Mouse (Mus musculus) heart, adult 2 months (tissue): ENCODE measurements at regions not wholly inside any gene's neighbourhood (a gene's known extent, or its start where the extent isn't known, plus 50 kb on each side); places are given as distances from the start of the nearest gene placed in this dataset.

ENCODE experiments used
- DNase-seq, 2 experiments: peaks; one replicate each; pipeline ENCODE4 v3.0.0; 2021
- H3K27ac ChIP-seq: fragments of 200-600 bp; 2 replicates; pipeline ENCODE4 v1.8.1; 2022
- H3K27me3 ChIP-seq: fragments of 200-500 bp; 2 replicates; pipeline ENCODE4 v1.6.1; 2012; ENCODE audit warnings: mild to moderate bottlenecking, low read length, inconsistent platforms, mixed read lengths; ENCODE audit not compliant: control insufficient read depth, insufficient read depth
- H3K36me3 ChIP-seq: fragments of 200-500 bp; 2 replicates; pipeline ENCODE4 v1.6.1; 2012; ENCODE audit warnings: low read length, inconsistent platforms; ENCODE audit not compliant: control insufficient read depth, insufficient read depth
- H3K4me1 ChIP-seq: fragments of 200-500 bp; 2 replicates; pipeline ENCODE4 v1.6.1; 2011; ENCODE audit warnings: low read length; ENCODE audit not compliant: control insufficient read depth, insufficient read depth
- H3K4me3 ChIP-seq: fragments of 200-600 bp; 2 replicates; pipeline ENCODE4 v1.8.1; 2022
- H3K79me2 ChIP-seq: fragments of 200-500 bp; replicated peaks from 2 replicates; pipeline ENCODE4 v1.6.1; 2012; ENCODE audit warnings: mild to moderate bottlenecking, inconsistent platforms, low read length, moderate library complexity, mixed read lengths; ENCODE audit not compliant: control insufficient read depth, insufficient read depth
- H3K9ac ChIP-seq: fragments of 200-500 bp; 2 replicates; pipeline ENCODE4 v1.6.1; 2012; ENCODE audit warnings: low read depth, mild to moderate bottlenecking, control low read depth, inconsistent platforms, low read length, mixed read lengths
- CTCF ChIP-seq: fragments of 200-600 bp; IDR thresholded peaks from 2 replicates; pipeline ENCODE4 v1.8.1; 2022; ENCODE audit warnings: antibody characterized with exemption, mild to moderate bottlenecking, moderate library complexity
- EP300 ChIP-seq: fragments of 200-500 bp; IDR thresholded peaks from 2 replicates; pipeline ENCODE4 v1.6.1; 2011; ENCODE audit warnings: low read depth, low read length, control low read depth; ENCODE audit not compliant: insufficient read depth
- POLR2A ChIP-seq: fragments of 200-500 bp; IDR thresholded peaks from 2 replicates; pipeline ENCODE4 v1.6.1; 2011; ENCODE audit warnings: mild to moderate bottlenecking, low read depth, low read length, control low read depth; ENCODE audit not compliant: insufficient read depth
- WGBS: fragments of 180-500 bp; shearing (Covaris S2); methylation state at CpG from one replicate; pipeline ENCODE4 v1.1.7; 2018; 5-methylcytosine and 5-hydroxymethylcytosine counted together
- intact Hi-C: fragments of 180-260 bp; cut with DNase I; formaldehyde crosslinking; loops from one replicate; pipeline ENCODE4 v1.15.1; 2025

DNA sequence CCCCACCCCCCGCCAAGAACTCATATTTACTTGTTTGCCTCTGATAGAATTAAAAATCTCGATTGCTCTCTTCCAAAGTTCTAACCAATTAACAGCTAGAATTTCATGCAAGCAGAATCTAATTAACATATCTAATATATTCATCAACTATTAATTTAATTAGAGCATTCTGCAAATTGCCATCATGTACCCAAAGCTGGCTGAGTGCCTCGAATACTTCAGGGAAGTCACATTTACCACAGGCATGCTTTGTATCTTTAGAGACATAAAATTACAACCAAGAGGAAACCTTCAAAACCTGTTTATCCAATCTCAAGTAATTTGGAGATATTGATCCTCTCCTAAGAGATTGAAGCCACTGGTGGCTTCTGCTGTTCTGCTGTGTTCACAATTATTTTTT is 401.6 kb upstream of the Nmur2 start:
- Histone ChIP-seq H3K9ac (no peak overlapping the region), H3K4me1 (no peaks in the 10 kb centered on the region), H3K4me3 (no peak overlapping the region), H3K27me3 (no peaks in the 10 kb centered on the region), H3K36me3 (no peaks in the 10 kb centered on the region), H3K79me2 (no peaks in the 10 kb centered on the region), H3K27ac (no peak overlapping the region)
- DNase-seq = no peak
- TF ChIP-seq EP300 = no peak
- TF ChIP-seq POLR2A = no peak
- no peak for TF ChIP-seq CTCF
- 76% methylated on average over 3 of the region's 3 CpGs for WGBS
- intact Hi-C loops = no loop called here

DNA sequence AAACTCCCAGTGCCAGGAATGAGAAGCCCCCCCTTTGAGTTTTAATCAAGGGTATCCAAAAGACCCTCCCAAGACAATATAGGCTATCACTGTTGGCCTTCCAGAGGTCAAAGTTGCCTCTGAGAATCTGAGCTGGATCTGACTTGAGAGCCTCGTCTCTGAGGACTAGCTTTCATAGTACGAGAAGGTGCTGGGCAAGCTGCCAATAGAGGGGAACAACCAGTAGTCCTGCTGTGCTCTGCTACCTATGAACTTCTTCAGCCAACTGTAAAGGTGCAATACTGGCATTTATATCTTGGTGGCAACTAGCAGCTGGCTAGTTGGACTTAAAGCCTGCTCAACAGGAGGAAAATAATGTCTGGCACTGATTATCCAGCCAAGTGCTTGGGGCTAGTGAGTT is 400.3 kb upstream of the Nmur2 start:
- H3K4me3 ChIP-seq = no peak overlapping the region
- H3K27ac ChIP-seq = no peak overlapping the region
- no peaks in the 10 kb centered on the region for H3K27me3 ChIP-seq
- intact Hi-C loops = no loop called here
- H3K9ac ChIP-seq = no peak overlapping the region
- DNase-seq = no peak
- no peaks in the 10 kb centered on the region for H3K79me2 ChIP-seq
- 7% methylated on average over 2 of the region's 2 CpGs for WGBS
- no peaks in the 10 kb centered on the region for H3K36me3 ChIP-seq
- TF ChIP-seq POLR2A = no peak
- TF ChIP-seq EP300 = no peak
- no peak for TF ChIP-seq CTCF
- no peaks in the 10 kb centered on the region for H3K4me1 ChIP-seq

DNA sequence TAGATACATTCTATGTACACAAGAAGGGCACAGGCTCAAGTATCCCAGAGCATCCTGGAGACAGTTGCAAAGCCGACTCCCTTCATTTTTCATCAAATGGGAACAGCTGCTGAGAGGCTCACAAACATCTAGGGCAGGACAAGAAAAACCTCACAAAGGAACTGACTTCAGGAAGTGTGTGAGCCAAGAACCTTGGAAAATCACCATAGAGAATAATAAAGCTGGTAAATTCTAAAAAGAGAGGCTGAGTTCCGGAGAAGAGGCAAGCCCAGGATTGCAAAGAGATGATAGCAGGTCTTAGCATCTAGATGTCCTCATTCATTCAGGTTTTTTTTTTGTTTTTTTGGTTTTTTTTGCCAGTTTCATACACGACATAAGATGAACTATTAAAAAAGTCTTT is 390.3 kb upstream of the Nmur2 start:
- H3K79me2 ChIP-seq = no peaks in the 10 kb centered on the region
- no peak overlapping the region for H3K4me3 ChIP-seq
- intact Hi-C loops = no loop called here
- no peaks in the 10 kb centered on the region for H3K36me3 ChIP-seq
- no peak for DNase-seq
- no peak for TF ChIP-seq EP300
- TF ChIP-seq CTCF = no peak
- TF ChIP-seq POLR2A = no peak
- H3K27me3 ChIP-seq = no peaks in the 10 kb centered on the region
- 38% methylated on average over 3 of the region's 3 CpGs for WGBS
- H3K9ac ChIP-seq = no peak overlapping the region
- H3K4me1 ChIP-seq = no peaks in the 10 kb centered on the region
- H3K27ac ChIP-seq = no peak overlapping the region

DNA sequence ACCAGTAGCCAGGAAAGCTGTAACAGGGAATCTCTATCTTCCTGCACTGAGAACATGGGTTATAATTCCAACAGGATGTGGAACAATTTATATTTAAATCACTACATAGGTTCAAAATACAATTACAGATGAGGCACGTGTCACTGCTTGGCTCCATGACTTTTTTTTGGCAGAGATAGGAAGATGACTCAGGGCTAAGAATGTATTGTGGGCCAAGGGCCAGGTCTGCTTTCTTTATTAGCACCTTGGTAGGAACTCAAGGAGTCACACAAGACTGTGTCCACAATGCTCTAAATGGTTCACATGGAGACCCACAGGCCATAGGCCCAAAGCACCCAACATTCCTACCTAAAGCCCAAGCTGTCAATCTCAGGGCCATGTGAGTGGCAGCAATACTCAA is 344.0 kb upstream of the Nmur2 start:
- Histone ChIP-seq H3K4me1 (no peaks in the 10 kb centered on the region), H3K27ac (no peak overlapping the region), H3K79me2 (no peaks in the 10 kb centered on the region), H3K36me3 (no peaks in the 10 kb centered on the region), H3K27me3 (no peaks in the 10 kb centered on the region), H3K4me3 (no peak overlapping the region), H3K9ac (no peak overlapping the region)
- DNase-seq = no peak
- intact Hi-C loops = no loop called here
- TF ChIP-seq POLR2A (no peak), EP300 (no peak), CTCF (no peak)
- WGBS = 36% methylated on average over 1 of the region's 1 CpGs

DNA sequence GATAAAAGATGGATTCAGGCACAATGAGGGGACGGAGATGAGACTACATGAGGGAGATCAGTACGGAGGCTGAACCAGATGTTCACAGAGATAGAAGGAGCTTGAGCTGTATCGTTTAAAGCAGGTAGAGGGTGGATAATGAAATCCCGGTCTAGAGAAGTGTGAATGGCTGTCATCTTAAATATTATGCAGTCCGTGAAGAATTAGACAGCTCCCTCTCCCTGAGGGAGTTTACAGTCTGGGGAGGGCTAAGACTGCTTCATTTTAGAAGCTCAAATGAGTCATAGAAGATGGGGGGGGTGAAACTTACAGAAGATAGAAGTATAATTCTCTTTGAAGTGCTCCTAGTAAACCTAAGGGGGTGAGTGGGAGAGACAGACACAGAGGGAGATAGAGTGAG is 336.7 kb upstream of the Nmur2 start:
- Histone ChIP-seq H3K27ac (no peak overlapping the region), H3K9ac (no peak overlapping the region), H3K79me2 (no peaks in the 10 kb centered on the region), H3K36me3 (no peaks in the 10 kb centered on the region), H3K4me1 (no peaks in the 10 kb centered on the region), H3K4me3 (no peak overlapping the region), H3K27me3 (no peaks in the 10 kb centered on the region)
- WGBS = 72% methylated on average over 5 of the region's 5 CpGs
- no peak for DNase-seq
- intact Hi-C loops = no loop called here
- TF ChIP-seq EP300 (no peak), CTCF (no peak), POLR2A (no peak)

DNA sequence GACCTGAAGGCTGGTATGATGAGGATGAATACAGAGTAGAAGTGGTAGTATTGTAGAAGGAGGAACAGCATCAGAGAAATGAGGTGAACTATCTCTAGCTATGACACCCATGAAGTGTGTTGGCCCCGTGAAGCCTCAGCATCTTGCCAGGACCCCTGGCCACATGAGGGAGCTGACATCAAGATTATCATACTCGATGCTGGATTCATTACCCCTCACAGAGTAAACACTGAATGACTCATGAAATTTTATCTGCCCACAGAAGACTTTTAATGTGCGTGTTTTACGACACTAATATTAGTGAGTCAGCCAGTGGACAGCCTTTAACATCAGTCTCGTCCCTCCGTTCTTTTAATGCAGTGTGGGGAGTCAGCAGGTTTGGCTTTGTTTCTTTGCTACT is 333.5 kb upstream of the Nmur2 start:
- H3K79me2 ChIP-seq = no peaks in the 10 kb centered on the region
- H3K27ac ChIP-seq = no peak overlapping the region
- H3K4me3 ChIP-seq = no peak overlapping the region
- 51% methylated on average over 6 of the region's 6 CpGs for WGBS
- DNase-seq = no peak
- no peak overlapping the region for H3K9ac ChIP-seq
- no peaks in the 10 kb centered on the region for H3K27me3 ChIP-seq
- no peaks in the 10 kb centered on the region for H3K4me1 ChIP-seq
- intact Hi-C loops = no loop called here
- TF ChIP-seq EP300 = no peak
- TF ChIP-seq POLR2A = no peak
- TF ChIP-seq CTCF = no peak
- no peaks in the 10 kb centered on the region for H3K36me3 ChIP-seq
